ENCODE assay signal across 9 mouse cellular contexts in genomic region chr6:34869225-34869915, GRCm38 (mm10). TPM values are rescaled to one million over a fixed set of nuclear protein-coding genes. Genes with fewer than 3 reads are reported as not detected.
DNase-seq lines count a peak whose midpoint lies in the region; ATAC-seq and TF ChIP-seq lines count a peak whose summit lies in the region.
"Had no signal": no experiment of that assay in that cellular context is flagged by ENCODE, and none has a peak within 500 bp of the region (broad histone marks: within the 10 kb centered on the region; RNA-seq: fewer than 3 reads in every experiment).

No protein-coding gene starts in this region.

- no peak for TF ChIP-seq CTCF in heart, adult 2 months (IDR thresholded peaks at IDR 0.05)

- H3K4me3 ChIP-seq in heart, adult 2 months = peak overlapping the region; percentile 4; the same call in 1 of the 2 replicates
- H3K4me3 ChIP-seq in brown adipose tissue, adult 24 weeks (ENCODE audit: insufficient read depth, low read depth, low read length) = peak overlapping the region; percentile 56; the same call in 1 of the 2 replicates
- H3K4me3 ChIP-seq in hindbrain, embryonic 11.5 days (ENCODE audit: low read depth, low read length) = no peak overlapping the region

- no peak overlapping the region for H3K4me2 ChIP-seq in hindbrain, embryonic 11.5 days (replicated peaks; ENCODE audit: low read depth, low read length)

- 41% methylated on average over 13 of the region's 13 CpGs for WGBS in heart, adult 2 months
- WGBS in hindbrain, embryonic 11.5 days = 88% methylated on average over 13 of the region's 13 CpGs

- no peak for TF ChIP-seq EP300 in heart, adult 2 months (IDR thresholded peaks at IDR 0.05; ENCODE audit: insufficient read depth, low read depth, low read length)

- H3K27me3 ChIP-seq in heart, adult 2 months (ENCODE audit: control insufficient read depth, insufficient read depth, low read length) = no peaks in the 10 kb centered on the region
- H3K27me3 ChIP-seq in hindbrain, embryonic 11.5 days (ENCODE audit: control insufficient read depth, insufficient read depth, low read length) = no peaks in the 10 kb centered on the region

- intact Hi-C loops in heart, adult 2 months (cut with DNase I) = no loop called here
- intact Hi-C loops in heart, postnatal 14 days (cut with DNase I) = no loop called here
- intact Hi-C loops in gastrocnemius, postnatal 14 days (cut with DNase I; ENCODE audit: low total_unique reads) = no loop called here

- no peaks in the 10 kb centered on the region for H3K9me3 ChIP-seq in hindbrain, embryonic 11.5 days (ENCODE audit: control insufficient read depth, low read length)

- peak in 1 of 2 experiments; percentile 55 for DNase-seq in heart, adult 2 months
- no peak for DNase-seq in heart, postnatal 14 days
- peak; percentile 56 for DNase-seq in kidney, postnatal 14 days
- DNase-seq in natural killer cell, adult 2 months (ENCODE audit: low spot score in 2 of 2) = peak; percentile 48
- no peak for DNase-seq in adipocyte (ENCODE audit: low spot score)
- no peak for DNase-seq in hindbrain, embryonic 11.5 days (ENCODE audit: low spot score)
- DNase-seq in gastrocnemius, postnatal 14 days = no peak

- TF ChIP-seq POLR2A in heart, adult 2 months (IDR thresholded peaks at IDR 0.05; ENCODE audit: insufficient read depth, low read depth, low read length) = no peak

- H3K4me1 ChIP-seq in heart, adult 2 months (ENCODE audit: control insufficient read depth, insufficient read depth, low read length) = peaks cover 40% of the 10 kb centered on the region
- peaks cover 34% of the 10 kb centered on the region for H3K4me1 ChIP-seq in brown adipose tissue, adult 24 weeks (ENCODE audit: control insufficient read depth, insufficient read depth, insufficient read length, low read length)
- H3K4me1 ChIP-seq in hindbrain, embryonic 11.5 days (replicated peaks; ENCODE audit: control insufficient read depth, insufficient read depth, low read length) = peaks cover 2% of the 10 kb centered on the region; the same call in 1 of the 2 replicates

- no peak for ATAC-seq in hindbrain, embryonic 11.5 days (ENCODE audit: low FRiP score)

- no peaks in the 10 kb centered on the region for H3K79me2 ChIP-seq in heart, adult 2 months (replicated peaks; ENCODE audit: control insufficient read depth, insufficient read depth, low read length)

- H3K36me3 ChIP-seq in heart, adult 2 months (ENCODE audit: control insufficient read depth, insufficient read depth, low read length) = peaks cover 17% of the 10 kb centered on the region
- no peaks in the 10 kb centered on the region for H3K36me3 ChIP-seq in hindbrain, embryonic 11.5 days (ENCODE audit: control insufficient read depth, insufficient read depth, low read length)

- H3K27ac ChIP-seq in heart, adult 2 months = peak overlapping the region; percentile 97
- H3K27ac ChIP-seq in brown adipose tissue, adult 24 weeks (replicated peaks; ENCODE audit: low read depth, low read length) = peak overlapping the region; percentile 97
- no peak overlapping the region for H3K27ac ChIP-seq in hindbrain, embryonic 11.5 days (ENCODE audit: low read depth, low read length)

- 0 out of 2 replicates have a peak overlapping the region, but pooled peaks have one; percentile 0 for H3K9ac ChIP-seq in heart, adult 2 months (ENCODE audit: low read depth, low read length)
- H3K9ac ChIP-seq in hindbrain, embryonic 11.5 days (ENCODE audit: low read depth, low read length) = no peak overlapping the region

RNA-seq across cellular contexts. Expression of gene Tmem140, which starts 6.4 kb away (rescaled TPM):
- total RNA-seq in heart, adult 2 months (2021) = 10 to 100 TPM; 22.9 TPM
- 18.2 and 23.5 TPM in 2 replicates for polyA plus RNA-seq in heart, adult 2 months (2012; rRNA removed)
- 10 to 100 TPM; 19.4 to 28.1 TPM for total RNA-seq in heart, postnatal 14 days (2021)
- polyA plus RNA-seq in brown adipose tissue, adult 24 weeks (2012; ENCODE audit: insufficient read depth, insufficient read length, missing spikeins) = 21.6 and 38.6 TPM in 2 replicates
- polyA plus RNA-seq in hindbrain, embryonic 11.5 days (2014; fragmentation: Nextera tagmentation; extraction: Ambion mirVana) = 0.95 and 1.1 TPM in 2 replicates
- total RNA-seq in gastrocnemius, postnatal 14 days (2021) = 10 to 100 TPM; 12.7 to 15.5 TPM

RNA-seq across cellular contexts. Expression of gene Cyren, which starts 8.5 kb away (rescaled TPM):
- total RNA-seq in heart, adult 2 months (2021) = 1 to 10 TPM; 3.5 to 5.5 TPM
- polyA plus RNA-seq in heart, adult 2 months (2012; rRNA removed) = 5.8 and 6.2 TPM in 2 replicates
- total RNA-seq in heart, postnatal 14 days (2021) = 1 to 10 TPM; 5.9 to 7.1 TPM
- polyA plus RNA-seq in brown adipose tissue, adult 24 weeks (2012; ENCODE audit: insufficient read depth, insufficient read length, missing spikeins) = 3.3 and 5.0 TPM in 2 replicates
- polyA plus RNA-seq in hindbrain, embryonic 11.5 days (2014; fragmentation: Nextera tagmentation; extraction: Ambion mirVana) = 12.3 and 13.5 TPM in 2 replicates
- total RNA-seq in gastrocnemius, postnatal 14 days (2021) = 1 to 10 TPM; 4.0 to 5.0 TPM

RNA-seq across cellular contexts. Expression of gene Wdr91, which starts 41.3 kb away (rescaled TPM):
- total RNA-seq in heart, adult 2 months (2021) = 10 to 100 TPM; 12.7 to 13.4 TPM
- 8.1 and 13.3 TPM in 2 replicates for polyA plus RNA-seq in heart, adult 2 months (2012; rRNA removed)
- 10 to 100 TPM; 13.3 to 15.9 TPM for total RNA-seq in heart, postnatal 14 days (2021)
- polyA plus RNA-seq in brown adipose tissue, adult 24 weeks (2012; ENCODE audit: insufficient read depth, insufficient read length, missing spikeins) = 12.4 and 13.9 TPM in 2 replicates
- polyA plus RNA-seq in hindbrain, embryonic 11.5 days (2014; fragmentation: Nextera tagmentation; extraction: Ambion mirVana) = 11.0 and 12.3 TPM in 2 replicates
- 1 to 10 TPM; 9.3 to 9.7 TPM for total RNA-seq in gastrocnemius, postnatal 14 days (2021)

RNA-seq across cellular contexts. Expression of gene Stra8, which starts 50.6 kb away (rescaled TPM):
- total RNA-seq in heart, adult 2 months (2021) = not detected
- not detected in 2 replicates for polyA plus RNA-seq in heart, adult 2 months (2012; rRNA removed)
- not detected for total RNA-seq in heart, postnatal 14 days (2021)
- not detected in 2 replicates for polyA plus RNA-seq in brown adipose tissue, adult 24 weeks (2012; ENCODE audit: insufficient read depth, insufficient read length, missing spikeins)
- not detected in 2 replicates for polyA plus RNA-seq in hindbrain, embryonic 11.5 days (2014; fragmentation: Nextera tagmentation; extraction: Ambion mirVana)
- not detected for total RNA-seq in gastrocnemius, postnatal 14 days (2021)
- total RNA-seq: left cerebral cortex, postnatal 10 days had no signal

Comparison
In these comparisons a context has a peak if more than half of its experiments do, and no peak if none do; other contexts are left out.
1. DNase-seq: peak in kidney, postnatal 14 days (single experiment) and natural killer cell, adult 2 months (2 of 2); none in heart, postnatal 14 days (0 of 2), adipocyte (single experiment), hindbrain, embryonic 11.5 days (single experiment) and gastrocnemius, postnatal 14 days (single experiment).